Mouse (Mus musculus): ENCODE results near the gene Dapl1.

Gene Dapl1

DNA sequence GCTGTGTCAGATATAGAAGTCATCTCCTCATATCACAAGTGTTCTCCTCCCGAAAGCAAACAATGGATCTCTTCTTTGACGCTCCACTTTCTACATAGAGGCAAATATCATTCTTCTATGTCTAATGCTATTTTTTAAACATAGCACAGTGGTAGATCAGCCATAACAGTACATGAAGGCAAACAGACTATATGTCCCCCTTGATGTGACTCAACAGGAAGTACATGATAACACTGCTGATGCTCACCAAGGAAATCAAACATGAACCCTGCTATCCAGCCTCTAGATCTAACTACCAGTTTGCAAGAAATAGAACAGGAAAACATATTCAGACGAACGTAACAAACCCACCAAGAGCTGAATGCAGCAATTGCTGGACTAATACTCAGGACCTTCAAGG lies 10.1 kb upstream of the Dapl1 start:
- DNase-seq (ENCODE audit: low read depth): no peak

DNA sequence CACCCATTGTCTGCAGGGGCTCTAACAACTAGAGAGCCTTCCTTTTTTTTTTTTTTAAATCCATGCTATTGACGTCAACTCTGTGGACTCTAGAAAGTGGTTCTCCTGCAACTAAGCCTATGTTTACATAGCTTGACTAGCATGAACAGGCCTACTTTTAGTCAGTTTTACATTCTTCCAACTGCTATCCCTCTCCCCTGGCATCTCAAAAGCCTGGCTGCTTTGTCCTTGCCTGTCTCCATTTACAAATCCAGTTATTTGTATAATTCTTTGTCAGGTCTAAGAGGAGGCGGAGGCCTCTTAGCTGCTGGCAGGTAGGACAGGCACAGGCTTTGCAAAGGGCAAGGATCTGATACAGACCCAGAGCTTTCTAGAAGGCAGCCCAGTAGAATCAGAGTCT lies 627 bp downstream of the Dapl1 start:
- DNase-seq (ENCODE audit: low read depth): no peak

DNA sequence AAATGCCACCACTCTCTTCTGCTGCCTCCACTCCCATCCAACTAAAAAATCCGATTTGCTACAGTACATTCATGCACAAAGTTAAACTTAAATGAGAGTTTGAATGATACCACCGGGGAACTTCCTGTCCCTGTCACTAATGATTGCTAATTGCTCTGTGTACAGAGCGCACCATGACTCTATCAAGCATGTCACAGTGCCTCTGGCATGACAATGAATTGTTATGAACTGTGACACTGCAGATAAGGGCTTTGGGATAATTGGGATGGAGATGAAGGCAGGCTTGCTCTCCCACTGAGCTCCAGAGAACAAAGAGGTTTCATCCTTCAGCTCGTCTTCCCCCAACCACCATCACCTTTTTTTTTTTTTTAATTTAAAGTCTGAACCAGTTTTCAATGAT lies 1.2 kb downstream of the Dapl1 start:
- DNase-seq (ENCODE audit: low read depth): no peak

- no peak for DNase-seq (ENCODE audit: low read depth)
These were observed 1.9 kb downstream of the Dapl1 start for GRCm38 (mm10) chr2:59486196-59486845.

GRCm38 (mm10) chr2:59488235-59488634 lies 3.8 kb downstream of the Dapl1 start:
- no peak for DNase-seq (ENCODE audit: low read depth)

- no peak for DNase-seq (ENCODE audit: low read depth)
These were observed 5.9 kb downstream of the Dapl1 start for GRCm38 (mm10) chr2:59490353-59490752.

DNA sequence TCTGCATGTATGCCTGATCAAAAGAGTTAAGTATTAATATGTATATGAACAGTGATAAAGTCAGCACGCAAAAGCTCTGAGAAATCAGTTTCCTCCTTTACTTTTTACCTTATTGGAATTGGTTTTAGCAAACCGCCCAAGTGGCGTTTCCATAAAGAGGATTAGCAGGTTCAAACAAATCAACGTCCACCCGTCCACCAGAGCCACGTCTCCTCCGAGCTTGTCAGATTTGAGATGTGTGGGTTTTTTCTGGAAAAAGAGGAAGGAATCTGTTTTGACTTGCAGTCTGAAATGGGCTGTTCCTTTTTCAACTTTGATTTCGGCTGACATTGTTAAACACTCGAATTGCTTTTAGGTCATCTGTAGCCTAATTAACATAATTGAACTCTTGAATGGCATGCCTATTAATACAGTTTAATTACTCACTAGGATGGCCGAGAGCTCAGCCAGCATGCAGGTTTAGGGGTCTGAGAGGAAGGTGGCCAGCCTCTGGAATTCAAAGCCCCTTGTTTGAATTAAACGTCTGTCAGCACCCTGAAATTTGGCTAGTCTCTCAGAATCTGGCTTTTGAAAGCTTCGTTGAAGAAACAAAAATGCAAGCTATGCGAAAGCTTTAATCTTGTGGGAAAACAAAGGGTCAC lies 9.1 kb downstream of the Dapl1 start:
- no peak for DNase-seq (ENCODE audit: low read depth)

DNA sequence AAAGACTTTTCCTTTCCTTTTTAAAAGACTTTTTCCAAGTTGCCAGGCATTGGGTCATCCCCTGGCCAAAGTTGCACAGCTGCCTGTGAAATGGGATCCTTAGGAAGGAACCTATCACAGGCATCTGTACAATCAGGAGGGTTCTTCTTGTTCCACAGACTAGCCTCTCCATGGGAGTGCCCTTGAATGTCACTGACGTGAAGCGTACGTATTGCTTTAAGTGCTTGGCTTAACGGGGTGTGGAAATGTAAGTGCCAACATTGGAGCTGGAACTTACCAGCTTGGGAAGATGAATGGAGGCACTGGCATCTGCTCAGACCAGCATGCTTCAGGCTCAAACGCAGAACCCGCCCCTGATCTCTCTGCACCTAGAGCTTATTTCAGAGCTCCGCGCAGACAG lies 14.7 kb downstream of the Dapl1 start:
- DNase-seq (ENCODE audit: low read depth): no peak

GRCm38 (mm10) chr2:59499717-59500116 lies 15.3 kb downstream of the Dapl1 start:
- no peak for DNase-seq (ENCODE audit: low read depth)

- no peak for DNase-seq (ENCODE audit: low read depth)
These were observed 24.6 kb downstream of the Dapl1 start for GRCm38 (mm10) chr2:59509061-59509460.

DNA sequence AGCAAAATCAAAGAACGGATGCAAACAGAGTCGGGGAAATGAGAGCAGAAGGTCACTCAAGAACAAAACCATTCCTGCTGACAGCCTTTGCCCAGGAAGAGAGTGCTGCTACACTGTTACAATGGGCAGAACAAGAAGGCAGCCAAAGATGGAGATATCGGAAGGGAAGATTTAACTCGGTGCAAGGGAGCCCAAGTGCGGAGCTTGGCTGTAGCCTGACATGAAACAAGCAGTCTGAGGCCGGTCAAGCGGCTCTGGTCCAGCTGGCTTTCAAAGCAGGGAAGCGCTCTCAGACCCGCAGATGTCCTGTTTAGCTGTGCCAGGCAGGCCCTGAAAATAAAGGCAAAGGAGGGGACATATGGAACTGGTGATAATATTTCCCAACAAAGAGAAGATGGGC lies 26.0 kb downstream of the Dapl1 start:
- no peak for DNase-seq (ENCODE audit: low read depth)

DNA sequence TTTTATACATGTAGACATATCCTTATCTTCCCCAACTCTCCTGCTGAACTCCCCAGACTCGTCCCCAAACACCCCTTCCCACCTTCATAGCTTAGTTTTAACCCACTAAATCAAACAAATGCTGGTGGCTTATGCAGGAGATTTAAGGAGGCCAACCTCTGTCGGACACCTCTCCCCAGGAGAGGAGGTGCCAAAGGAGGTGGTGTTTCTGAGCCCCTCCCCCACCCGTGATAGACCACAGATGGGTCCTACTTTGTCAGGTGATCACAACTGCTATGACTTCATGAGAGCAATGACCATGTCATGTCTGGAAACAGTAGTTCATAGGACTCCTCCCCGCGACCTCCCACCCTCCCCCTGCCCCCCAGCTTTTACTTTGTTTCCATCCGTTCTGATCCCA lies 26.4 kb downstream of the Dapl1 start:
- DNase-seq (ENCODE audit: low read depth): no peak

DNA sequence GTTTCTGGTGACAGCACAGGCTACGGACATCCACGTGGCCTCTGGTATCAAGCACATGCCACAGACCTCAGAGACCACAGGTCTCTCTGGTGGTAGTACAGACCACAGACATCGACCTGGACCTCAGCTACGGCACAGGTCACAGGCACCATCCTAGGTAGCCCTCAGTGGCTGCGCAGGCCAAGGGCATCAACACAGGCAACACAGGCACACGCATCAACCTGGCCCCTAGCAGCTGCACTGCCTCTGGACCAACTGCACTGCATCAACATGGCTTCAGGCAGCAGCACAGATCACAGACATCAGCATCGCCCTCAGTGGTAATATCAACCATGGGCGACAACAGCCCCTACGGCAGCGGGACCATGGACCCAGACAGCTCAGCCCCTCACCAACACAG lies 36.2 kb downstream of the Dapl1 start:
- DNase-seq (ENCODE audit: low read depth): no peak

- peak; percentile 75 for DNase-seq (ENCODE audit: low read depth)
These were observed 37.7 kb downstream of the Dapl1 start for GRCm38 (mm10) chr2:59522079-59522684.

DNA sequence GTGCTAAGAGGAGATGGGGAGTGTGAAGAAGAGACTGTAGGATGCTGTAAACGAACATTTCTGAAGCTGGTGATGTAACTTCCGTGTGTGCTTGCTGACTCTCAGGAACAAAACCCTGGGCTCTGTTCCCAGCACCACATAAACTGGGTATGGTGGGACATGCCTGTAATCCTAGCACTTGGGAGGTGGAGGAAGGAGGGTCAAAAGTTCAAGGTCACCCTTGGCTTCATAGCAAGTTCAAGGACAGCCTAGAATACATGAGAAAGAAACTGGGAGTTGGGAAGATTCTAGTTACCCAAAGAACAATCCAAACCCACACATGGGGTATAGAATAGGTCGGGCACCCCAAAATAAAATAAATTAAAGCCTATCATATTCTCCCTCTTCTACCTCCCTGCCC lies 39.1 kb downstream of the Dapl1 start:
- no peak for DNase-seq (ENCODE audit: low read depth)

DNA sequence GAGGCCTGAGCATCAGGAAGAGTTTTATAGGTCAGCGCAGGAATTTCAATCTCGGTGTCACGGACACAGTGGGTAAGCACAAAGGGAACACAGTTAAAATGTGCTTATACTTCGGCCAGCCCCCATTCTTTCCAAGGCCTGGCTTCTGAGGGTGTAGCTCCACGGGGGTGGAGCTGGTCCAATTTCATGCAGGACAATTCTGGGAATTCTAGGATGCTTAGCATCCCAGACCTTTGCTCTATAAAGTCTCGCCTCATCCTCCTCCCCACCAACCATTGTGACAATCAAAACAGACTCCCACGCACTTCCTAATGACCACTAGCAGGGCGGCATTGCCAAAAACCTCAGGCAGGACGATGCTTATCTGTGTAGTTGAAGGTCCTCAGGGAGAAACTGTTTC lies 42.4 kb downstream of the Dapl1 start:
- no peak for DNase-seq (ENCODE audit: low read depth)

- no peak for DNase-seq (ENCODE audit: low read depth)
These were observed 45.2 kb downstream of the Dapl1 start for GRCm38 (mm10) chr2:59529574-59530080.

DNA sequence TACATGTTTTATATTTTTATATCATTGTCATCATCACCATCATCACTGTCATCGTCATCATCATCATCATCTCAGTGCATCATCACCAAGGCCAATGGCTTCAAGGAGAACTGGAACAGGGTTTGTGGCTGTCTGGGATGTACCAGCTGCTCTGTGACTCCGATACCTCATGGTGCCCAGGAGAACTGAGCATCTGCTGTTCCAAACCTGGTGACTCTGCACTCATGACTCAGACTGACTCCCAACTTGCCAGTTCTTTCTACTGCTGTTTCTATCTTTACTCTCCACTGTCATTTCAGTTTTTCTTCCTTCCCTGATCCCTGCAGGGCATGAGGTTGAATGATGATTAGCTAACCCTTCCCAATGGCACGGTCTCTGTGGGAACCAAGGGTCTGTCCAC lies 46.4 kb downstream of the Dapl1 start:
- DNase-seq (ENCODE audit: low read depth): no peak

DNA sequence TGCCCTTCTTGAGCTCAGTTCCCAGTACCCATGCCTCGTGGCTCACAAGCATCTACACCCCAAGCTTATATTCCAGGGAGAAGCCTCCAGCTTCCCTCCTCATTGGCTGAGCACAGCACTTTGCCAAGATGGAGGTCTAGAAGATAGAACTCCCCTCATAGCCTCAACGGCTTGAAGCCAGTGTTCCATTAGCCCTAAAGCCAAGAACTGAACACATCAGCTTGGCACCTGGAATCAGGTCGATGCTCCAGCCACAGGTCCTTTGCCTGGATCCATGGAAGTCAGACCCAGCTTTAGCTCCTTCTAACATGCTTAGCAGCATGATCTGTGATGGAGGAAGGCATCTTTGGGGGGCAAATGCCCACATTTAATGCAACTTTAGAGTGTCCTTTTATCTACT lies 48.5 kb downstream of the Dapl1 start:
- DNase-seq (ENCODE audit: low read depth): no peak

GRCm38 (mm10) chr2:59533504-59533903 lies 49.1 kb downstream of the Dapl1 start:
- DNase-seq (ENCODE audit: low read depth): no peak

- DNase-seq (ENCODE audit: low read depth): no peak
These were observed 49.7 kb downstream of the Dapl1 start for GRCm38 (mm10) chr2:59533971-59534748.

DNA sequence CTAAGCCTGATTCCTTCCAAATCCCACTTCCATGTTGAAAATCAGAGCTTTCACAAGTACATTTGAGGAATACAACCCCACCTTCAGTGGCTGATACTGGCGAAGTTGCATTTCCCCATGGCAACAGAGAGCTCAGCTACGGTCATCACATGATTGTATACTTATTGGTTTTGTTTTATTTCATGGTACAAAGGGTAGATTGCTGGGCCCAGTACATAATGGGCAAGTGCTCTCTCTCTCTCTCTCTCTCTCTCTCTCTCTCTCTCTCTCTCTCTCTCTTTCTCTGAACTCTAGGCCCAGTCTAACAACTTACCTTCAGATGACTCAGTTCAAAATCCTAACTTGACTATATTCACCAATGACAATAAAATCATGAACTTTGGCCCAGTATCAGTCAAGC lies 52.5 kb downstream of the Dapl1 start:
- no peak for DNase-seq (ENCODE audit: low read depth)

GRCm38 (mm10) chr2:59538031-59538430 lies 53.6 kb downstream of the Dapl1 start:
- DNase-seq (ENCODE audit: low read depth): no peak
